Comparison of ENCODE assay signal across 19 mouse cellular contexts in the genomic region with DNA sequence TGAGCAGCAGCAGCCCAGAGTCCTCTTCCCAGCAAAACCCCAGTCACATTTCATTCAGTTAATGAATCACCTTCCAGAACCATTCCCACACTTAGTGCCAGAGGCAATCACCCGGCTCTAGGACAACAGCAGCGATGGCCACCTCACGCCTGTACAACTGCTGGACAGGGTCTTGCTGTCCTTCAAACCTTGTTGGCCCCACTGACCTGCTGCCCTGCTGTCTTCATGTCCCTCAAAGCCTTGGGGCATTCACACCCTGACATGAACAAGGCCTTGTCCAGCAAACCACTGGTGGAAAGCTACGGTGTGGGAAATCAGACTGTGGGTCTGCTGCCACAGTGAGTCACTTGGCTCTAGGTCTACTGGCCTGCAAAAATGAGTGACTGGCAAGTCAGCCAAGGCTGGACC. TPM values are rescaled to one million over a fixed set of nuclear protein-coding genes. Genes with fewer than 3 reads are reported as not detected.
DNase-seq lines count a peak whose midpoint lies in the region; ATAC-seq and TF ChIP-seq lines count a peak whose summit lies in the region.
"Had no signal": no experiment of that assay in that cellular context is flagged by ENCODE, and none has a peak within 500 bp of the region (broad histone marks: within the 10 kb centered on the region; RNA-seq: fewer than 3 reads in every experiment).

No protein-coding gene starts in this region.

- H3K4me3 ChIP-seq in embryonic fibroblast, embryonic 13.5 days (ENCODE audit: insufficient read depth, low read length): no peak overlapping the region
- H3K4me3 ChIP-seq in kidney, postnatal 0 days (replicated peaks; ENCODE audit: low read depth, low read length): no peak overlapping the region
- no peak overlapping the region for H3K4me3 ChIP-seq in liver, postnatal 0 days (ENCODE audit: low read depth, low read length)
- H3K4me3 ChIP-seq: embryonic facial prominence, embryonic 12.5 days; hindbrain, embryonic 13.5 days; left cerebral cortex, adult 2 months; liver, embryonic 12.5 days; megakaryocyte, embryonic 14.5 days; midbrain, embryonic 15.5 days had no signal

- H3K4me1 ChIP-seq in embryonic fibroblast, embryonic 13.5 days (ENCODE audit: control insufficient read depth, insufficient read depth, low read length): peaks cover 9% of the 10 kb centered on the region
- H3K4me1 ChIP-seq in kidney, postnatal 0 days (replicated peaks; ENCODE audit: insufficient read depth, low read length): peaks cover 8% of the 10 kb centered on the region; the same call in 1 of the 2 replicates
- peaks cover 11% of the 10 kb centered on the region for H3K4me1 ChIP-seq in liver, postnatal 0 days (ENCODE audit: insufficient read depth)
- H3K4me1 ChIP-seq: midbrain, embryonic 15.5 days had no signal

- no peaks in the 10 kb centered on the region for H3K27me3 ChIP-seq in kidney, postnatal 0 days (ENCODE audit: insufficient read depth, low read length)
- no peaks in the 10 kb centered on the region for H3K27me3 ChIP-seq in liver, postnatal 0 days (ENCODE audit: insufficient read depth, low read length)
- H3K27me3 ChIP-seq: embryonic facial prominence, embryonic 12.5 days; hindbrain, embryonic 13.5 days; liver, embryonic 12.5 days; megakaryocyte, embryonic 14.5 days; midbrain, embryonic 15.5 days had no signal

- TF ChIP-seq CTCF in embryonic fibroblast, embryonic 13.5 days (IDR thresholded peaks at IDR 0.05; ENCODE audit: borderline replicate concordance, insufficient read depth, low read length): no peak
- no peak for TF ChIP-seq CTCF in kidney, postnatal 0 days (IDR thresholded peaks at IDR 0.05; ENCODE audit: low read depth)
- no peak for TF ChIP-seq CTCF in liver, postnatal 0 days (IDR thresholded peaks at IDR 0.05; ENCODE audit: low read depth)

- H3K4me2 ChIP-seq in kidney, postnatal 0 days (ENCODE audit: low read length): no peak overlapping the region
- no peak overlapping the region for H3K4me2 ChIP-seq in liver, postnatal 0 days (ENCODE audit: low read depth, low read length)
- H3K4me2 ChIP-seq: embryonic facial prominence, embryonic 12.5 days; hindbrain, embryonic 13.5 days; liver, embryonic 12.5 days; midbrain, embryonic 15.5 days had no signal

- no peak for TF ChIP-seq EP300 in liver, postnatal 0 days (IDR thresholded peaks at IDR 0.05; ENCODE audit: low read depth)

- peaks cover 24% of the 10 kb centered on the region; the same call in 1 of the 2 replicates for H3K36me3 ChIP-seq in kidney, postnatal 0 days (ENCODE audit: insufficient read depth, low read length)
- peaks cover 33% of the 10 kb centered on the region for H3K36me3 ChIP-seq in liver, postnatal 0 days (replicated peaks; ENCODE audit: insufficient read depth, low read length)

- ATAC-seq in kidney, postnatal 0 days (replicated peaks; ENCODE audit: low FRiP score, low read depth): peak; percentile 64
- no peak for ATAC-seq in liver, postnatal 0 days
- ATAC-seq: forebrain, postnatal 0 days; liver, embryonic 12.5 days; midbrain, embryonic 15.5 days had no signal

- no peaks in the 10 kb centered on the region for H3K9me3 ChIP-seq in kidney, postnatal 0 days (replicated peaks; ENCODE audit: low read length)
- H3K9me3 ChIP-seq in liver, postnatal 0 days (ENCODE audit: low read length): no peaks in the 10 kb centered on the region
- H3K9me3 ChIP-seq: embryonic facial prominence, embryonic 12.5 days; hindbrain, embryonic 13.5 days; liver, embryonic 12.5 days; megakaryocyte, embryonic 14.5 days; midbrain, embryonic 15.5 days had no signal

- no peak for TF ChIP-seq POLR2A in embryonic fibroblast, embryonic 13.5 days (IDR thresholded peaks at IDR 0.05; ENCODE audit: low read depth, low read length)

- 70% methylated on average over 4 of the region's 4 CpGs for WGBS in kidney, postnatal 0 days
- WGBS in liver, postnatal 0 days (ENCODE audit: insufficient replicate concordance): 87% methylated on average over 4 of the region's 4 CpGs

- H3K27ac ChIP-seq in embryonic fibroblast, embryonic 13.5 days (ENCODE audit: insufficient read depth, low read length): peak overlapping the region; percentile 67
- peak overlapping the region; percentile 82 for H3K27ac ChIP-seq in kidney, postnatal 0 days
- H3K27ac ChIP-seq in liver, postnatal 0 days (ENCODE audit: low read depth): no peak overlapping the region
- H3K27ac ChIP-seq: embryonic facial prominence, embryonic 12.5 days; hindbrain, embryonic 13.5 days; left cerebral cortex, adult 2 months; liver, embryonic 12.5 days; midbrain, embryonic 15.5 days had no signal

- no peak overlapping the region for H3K9ac ChIP-seq in kidney, postnatal 0 days (ENCODE audit: low read depth, low read length)
- H3K9ac ChIP-seq in liver, postnatal 0 days (replicated peaks): no peak overlapping the region
- H3K9ac ChIP-seq: embryonic facial prominence, embryonic 12.5 days; forebrain, postnatal 0 days; hindbrain, embryonic 13.5 days; liver, embryonic 12.5 days; midbrain, embryonic 15.5 days had no signal

- DNase-seq in 3T3-L1 (ENCODE audit: low read depth, low spot score) (peak; percentile 79), NIH3T3 (ENCODE audit: low read depth) (peak; percentile 57)
- no peak for DNase-seq in kidney, postnatal 0 days (ENCODE audit: low spot score)
- no peak for DNase-seq in yolk sac, embryonic 10.5 days (ENCODE audit: low spot score)
- DNase-seq in lung, adult 18-20 months: no peak
- no peak for DNase-seq in liver, postnatal 0 days
- DNase-seq: cerebellum, adult 11-12 months; forebrain, postnatal 0 days; heart, postnatal 10 days; right cerebral cortex, adult 18-20 months; spleen, adult 18-20 months; thymus, adult 18-20 months had no signal

RNA-seq across cellular contexts. Expression of a gene that starts 6.2 kb away (rescaled TPM):
- 11.5 and 13.1 TPM in 2 replicates for polyA plus RNA-seq in embryonic fibroblast, embryonic 13.5 days (2011; ENCODE audit: insufficient read length, low read depth, missing spikeins)
- 24.4 and 28.1 TPM in 2 replicates for polyA plus RNA-seq in kidney, postnatal 0 days (2015; fragmentation: Nextera tagmentation; extraction: Ambion mirVana)
- polyA plus RNA-seq in liver, postnatal 0 days (2015; fragmentation: Nextera tagmentation; extraction: Ambion mirVana): 10.6 and 10.7 TPM in 2 replicates

RNA-seq across cellular contexts. Expression of a gene that starts 17.1 kb away (rescaled TPM):
- polyA plus RNA-seq in embryonic fibroblast, embryonic 13.5 days (2011; ENCODE audit: insufficient read length, low read depth, missing spikeins): 102 and 122 TPM in 2 replicates
- polyA plus RNA-seq in kidney, postnatal 0 days (2015; fragmentation: Nextera tagmentation; extraction: Ambion mirVana): 351 and 379 TPM in 2 replicates
- 263 and 268 TPM in 2 replicates for polyA plus RNA-seq in liver, postnatal 0 days (2015; fragmentation: Nextera tagmentation; extraction: Ambion mirVana)

RNA-seq across cellular contexts. Expression of a gene that starts 34.1 kb away (rescaled TPM):
- polyA plus RNA-seq in embryonic fibroblast, embryonic 13.5 days (2011; ENCODE audit: insufficient read length, low read depth, missing spikeins): 0.45 and 1.0 TPM in 2 replicates
- 0.59 and 0.85 TPM in 2 replicates for polyA plus RNA-seq in kidney, postnatal 0 days (2015; fragmentation: Nextera tagmentation; extraction: Ambion mirVana)
- 0.07 and 0.09 TPM in 2 replicates for polyA plus RNA-seq in liver, postnatal 0 days (2015; fragmentation: Nextera tagmentation; extraction: Ambion mirVana)

RNA-seq across cellular contexts. Expression of a gene that starts 34.5 kb away (rescaled TPM):
- 33.0 and 46.4 TPM in 2 replicates for polyA plus RNA-seq in embryonic fibroblast, embryonic 13.5 days (2011; ENCODE audit: insufficient read length, low read depth, missing spikeins)
- polyA plus RNA-seq in kidney, postnatal 0 days (2015; fragmentation: Nextera tagmentation; extraction: Ambion mirVana): 197 TPM in 2 replicates
- polyA plus RNA-seq in liver, postnatal 0 days (2015; fragmentation: Nextera tagmentation; extraction: Ambion mirVana): 44.7 and 46.1 TPM in 2 replicates

RNA-seq across cellular contexts. Expression of a gene that starts 39.0 kb away (rescaled TPM):
- 0.91 and 1.2 TPM in 2 replicates for polyA plus RNA-seq in embryonic fibroblast, embryonic 13.5 days (2011; ENCODE audit: insufficient read length, low read depth, missing spikeins)
- 7.9 and 9.6 TPM in 2 replicates for polyA plus RNA-seq in kidney, postnatal 0 days (2015; fragmentation: Nextera tagmentation; extraction: Ambion mirVana)
- 106 and 107 TPM in 2 replicates for polyA plus RNA-seq in liver, postnatal 0 days (2015; fragmentation: Nextera tagmentation; extraction: Ambion mirVana)

Comparison
In these comparisons a context has a peak if more than half of its experiments do, and no peak if none do; other contexts are left out.
1. DNase-seq: peak in 3T3-L1 (single experiment) and NIH3T3 (single experiment); none in kidney, postnatal 0 days (single experiment), yolk sac, embryonic 10.5 days (single experiment), lung, adult 18-20 months (0 of 2) and liver, postnatal 0 days (single experiment).